Mouse (Mus musculus) ES-Bruce4 (cell line): ENCODE data around the gene Spon2.

ENCODE experiments used
- CTCF ChIP-seq: IDR thresholded peaks from one replicate; pipeline ENCODE4 v1.8.1; 2011; ENCODE audit warnings: low read depth, low read length
- EP300 ChIP-seq: IDR thresholded peaks from 2 replicates; pipeline ENCODE4 v1.6.1; 2011; ENCODE audit warnings: low read depth, low read length; ENCODE audit not compliant: insufficient read depth
- POLR2A ChIP-seq: IDR thresholded peaks from one replicate; pipeline ENCODE4 v1.8.1; 2011; ENCODE audit warnings: low read length; ENCODE audit not compliant: insufficient read depth

GRCm38 (mm10) chr5:33222841-33223744 lies 4.8 kb upstream of the Spon2 start:
- no peak for TF ChIP-seq CTCF
- TF ChIP-seq POLR2A, result no peak
- TF ChIP-seq EP300, result no peak
